Mouse (Mus musculus) left cerebral cortex, adult 6 months (tissue): ENCODE data around the gene Gm6268. TPM values are rescaled to one million over a fixed set of nuclear protein-coding genes. Genes with fewer than 3 reads are reported as not detected.

Experiments used
- long read RNA-seq, 2 experiments: library from polyadenylated mRNA; unstranded; transcript quantifications; one replicate each; pipeline ENCODE4 v2.0.0; 2019 to 2020
- polyA plus RNA-seq: library from polyadenylated mRNA; unstranded; fragments of <200 nt; fragmentation: Nextera tagmentation; gene quantifications from 2 replicates; pipeline ENCODE4 v1.2.3, GENCODE M21; 2021

Gm6268 gene
- polyA plus RNA-seq = not detected in 2 replicates
- long read RNA-seq, experiment 1 = 0 reads
- long read RNA-seq, experiment 2 = 0 reads

DNA sequence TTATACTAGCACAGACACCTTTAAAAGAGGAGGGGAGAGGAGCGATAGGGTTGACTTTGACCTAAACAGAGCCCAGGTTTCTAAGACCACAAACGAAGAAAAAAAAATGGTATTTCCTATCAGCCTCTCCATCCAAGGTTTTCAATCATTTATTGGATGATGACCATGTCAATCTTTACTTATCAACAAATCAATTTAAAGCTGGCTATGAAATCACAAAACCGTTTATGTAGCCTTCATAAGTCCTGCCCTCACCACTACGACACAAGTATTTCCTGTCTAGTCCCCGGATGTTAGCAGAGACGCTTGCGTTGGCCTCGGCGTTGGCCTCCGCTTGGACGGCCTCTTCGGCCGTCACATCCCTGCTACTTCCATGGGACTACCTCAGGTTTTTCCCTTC lies at the start of gene Gm6268:
Gene Gm6268, plus strand, starts transcription at position 301 of the 400 bp plus-strand sequence.

Other genes with a start within 250 kb of the Gm6268 start
- gene Zcchc12, start 205.4 kb upstream of the Gm6268 start, polyA plus RNA-seq = 52.5 and 82.6 TPM in 2 replicates
- gene Lonrf3, start 72.9 kb upstream of the Gm6268 start, polyA plus RNA-seq = 0.54 and 0.76 TPM in 2 replicates
- 0.51 and 0.65 TPM in 2 replicates for gene Gm14569, start 90.5 kb downstream of the Gm6268 start, polyA plus RNA-seq
- gene Pgrmc1, start 196.9 kb downstream of the Gm6268 start, polyA plus RNA-seq = 343 and 410 TPM in 2 replicates
- gene Akap17b, start 244.1 kb downstream of the Gm6268 start, polyA plus RNA-seq = 3.3 and 3.9 TPM in 2 replicates